Mouse (Mus musculus): ENCODE measurements around the gene Snx29.

DNA sequence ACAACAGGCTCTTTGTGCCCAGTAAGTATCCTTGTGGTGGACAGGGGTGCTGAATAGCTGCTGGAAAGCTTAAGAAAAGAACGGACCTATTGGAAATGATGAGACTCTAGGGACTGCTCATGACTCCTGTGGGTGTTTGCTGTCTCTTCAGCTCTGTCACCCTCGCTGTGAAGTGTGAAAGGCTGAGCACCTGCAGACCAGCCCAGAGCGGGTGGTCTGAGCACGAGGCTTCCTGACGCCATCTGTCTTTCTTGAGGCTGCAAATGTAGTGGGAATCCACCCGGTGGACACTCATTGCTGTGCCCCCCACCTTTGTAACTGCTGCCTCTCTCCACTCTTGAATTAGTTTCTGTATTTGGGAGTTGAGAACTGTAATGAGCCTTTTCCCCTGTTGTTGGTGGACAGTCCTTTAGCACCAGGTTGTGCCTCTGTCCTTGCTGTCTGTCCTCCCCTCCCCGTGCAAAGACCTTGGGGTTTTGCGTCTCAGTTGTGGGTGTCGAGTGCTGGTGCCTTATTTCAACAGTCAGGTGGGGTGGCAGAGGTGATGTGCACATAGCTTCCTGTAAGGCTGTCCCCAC is 101.9 kb downstream of the Snx29 start:
- no peak for TF ChIP-seq CTCF (conservative IDR thresholded peaks at IDR 0.05 in 1 of 2, IDR thresholded peaks at IDR 0.05 in 1 of 2; ENCODE audit: low read depth in 2 of 2, low read length in 2 of 2)
- no peak for TF ChIP-seq POLR2A (IDR thresholded peaks at IDR 0.05; ENCODE audit: low read depth, low read length)

Data from CH12.LX (cell line).